Mouse (Mus musculus) kidney, postnatal 36 days (tissue): ENCODE data around the gene Kat14.

Experiments
- DNase-seq, 2 experiments: peaks; one replicate each; pipeline ENCODE4 v3.0.0; 2021 to 2022; ENCODE audit warnings: mixed read lengths in 2 of 2

Gene Kat14

GRCm38 (mm10) chr2:144382624-144383138 is 13.9 kb downstream of the Kat14 start:
- no peak for DNase-seq

- no peak for DNase-seq
Measured at GRCm38 (mm10) chr2:144386296-144386695, 17.5 kb downstream of the Kat14 start.

- peak; percentile 12 to 36 for DNase-seq
Measured at GRCm38 (mm10) chr2:144388416-144388815, 19.6 kb downstream of the Kat14 start.

GRCm38 (mm10) chr2:144399531-144399930 is 30.7 kb downstream of the Kat14 start:
- no peak for DNase-seq

GRCm38 (mm10) chr2:144400659-144401058 is 31.9 kb downstream of the Kat14 start:
- no peak for DNase-seq

GRCm38 (mm10) chr2:144409037-144409436 is 40.3 kb downstream of the Kat14 start:
- DNase-seq = no peak

GRCm38 (mm10) chr2:144410603-144411002 is 41.8 kb downstream of the Kat14 start:
- peak in 1 of 2 experiments; percentile 17 for DNase-seq

GRCm38 (mm10) chr2:144414646-144415045 is 45.9 kb downstream of the Kat14 start:
- DNase-seq = no peak

- no peak for DNase-seq
Measured at GRCm38 (mm10) chr2:144416859-144417258, 48.1 kb downstream of the Kat14 start.

GRCm38 (mm10) chr2:144418062-144418461 is 49.3 kb downstream of the Kat14 start:
- peak; percentile 49 to 67 for DNase-seq

- DNase-seq = no peak
Measured at GRCm38 (mm10) chr2:144422094-144422675, 53.4 kb downstream of the Kat14 start.

GRCm38 (mm10) chr2:144425761-144426160 is 57.0 kb downstream of the Kat14 start:
- DNase-seq = peak; percentile 45 to 53

- DNase-seq = peak; percentile 19 to 30
Measured at GRCm38 (mm10) chr2:144427852-144428251, 59.1 kb downstream of the Kat14 start.

- no peak for DNase-seq
Measured at GRCm38 (mm10) chr2:144428659-144429058, 59.9 kb downstream of the Kat14 start.

- DNase-seq = peak; percentile 27
Measured at GRCm38 (mm10) chr2:144429171-144429570, 60.4 kb downstream of the Kat14 start.

GRCm38 (mm10) chr2:144431286-144431825 is 62.6 kb downstream of the Kat14 start:
- DNase-seq = peak in 1 of 2 experiments; percentile 17

GRCm38 (mm10) chr2:144435679-144436078 is 66.9 kb downstream of the Kat14 start:
- DNase-seq = no peak

- DNase-seq = no peak
Measured at GRCm38 (mm10) chr2:144438424-144438823, 69.6 kb downstream of the Kat14 start.

- no peak for DNase-seq
Measured at GRCm38 (mm10) chr2:144439191-144439700, 70.5 kb downstream of the Kat14 start.

- no peak for DNase-seq
Measured at GRCm38 (mm10) chr2:144441386-144441915, 72.7 kb downstream of the Kat14 start.

- no peak for DNase-seq
Measured at GRCm38 (mm10) chr2:144446360-144446999, 77.7 kb downstream of the Kat14 start.

- DNase-seq = no peak
Measured at GRCm38 (mm10) chr2:144450378-144450777, 81.6 kb downstream of the Kat14 start.

- DNase-seq = peak; percentile 78 to 89
Measured at GRCm38 (mm10) chr2:144452364-144453008, 83.7 kb downstream of the Kat14 start.
